Mouse (Mus musculus): ENCODE measurements around the gene Pde4b. TPM values are rescaled to one million over a fixed set of nuclear protein-coding genes. Genes with fewer than 3 reads are reported as not detected.

Pde4b gene
- total RNA-seq (2023; ENCODE audit: inconsistent age) = 137 to 157 TPM (median 151 TPM) in 4 replicates

DNA sequence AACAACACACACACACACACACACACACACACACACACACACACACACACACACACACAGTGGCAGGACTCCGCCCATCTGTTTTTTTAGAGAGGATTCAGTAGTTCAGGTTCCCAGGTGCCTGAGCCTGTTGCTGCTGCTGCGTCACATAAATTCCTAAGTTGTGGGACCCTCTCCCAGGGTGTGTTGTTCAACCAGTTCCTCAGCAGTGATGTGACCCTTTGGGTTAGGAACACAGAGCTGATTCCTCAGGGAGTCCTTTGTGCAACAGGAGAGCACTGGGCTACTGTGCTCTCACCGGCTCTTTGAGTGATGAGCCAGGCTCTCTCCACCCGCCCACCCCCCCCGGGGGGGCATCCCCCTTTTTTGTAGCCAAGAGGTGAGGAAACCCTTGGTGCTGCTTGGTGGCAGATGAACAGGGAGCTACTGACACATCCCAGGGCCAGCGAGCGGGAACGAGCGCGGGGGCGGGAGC, at the start of gene Pde4b:
TSS of gene Pde4b (plus strand) at position 453 of the 475 bp plus-strand sequence.

Other genes starting within 250 kb of the Pde4b start
- gene B020004J07Rik, start 243.5 kb upstream of the Pde4b start, total RNA-seq (2023; ENCODE audit: inconsistent age) = not detected in 4 replicates
- gene C130073F10Rik, start 193.8 kb upstream of the Pde4b start, total RNA-seq (2023; ENCODE audit: inconsistent age) = not detected in 4 replicates
- gene Gm12800, start 178.4 kb upstream of the Pde4b start, total RNA-seq (2023; ENCODE audit: inconsistent age) = not detected in 4 replicates
- not detected in 4 replicates for gene Gm12794, start 147.1 kb upstream of the Pde4b start, total RNA-seq (2023; ENCODE audit: inconsistent age)
- not detected in 4 replicates for gene Gm12790, start 106.5 kb upstream of the Pde4b start, total RNA-seq (2023; ENCODE audit: inconsistent age)
- gene Gm12789, start 100.9 kb upstream of the Pde4b start, total RNA-seq (2023; ENCODE audit: inconsistent age) = not detected in 4 replicates